Mouse (Mus musculus) CH12.LX (cell line): Measurements from ENCODE around the gene B4galt1.

Source experiments
- CTCF ChIP-seq, 2 experiments: IDR thresholded peaks in 1 of 2; conservative IDR thresholded peaks in 1 of 2; 2 replicates each; pipeline ENCODE4 v1.5.1; 2011 to 2012; ENCODE audit warnings: low read depth in 2 of 2, low read length in 2 of 2, improper control_type of control experiment in 1 of 2, inconsistent platforms in 1 of 2, mild to moderate bottlenecking in 1 of 2, moderate library complexity in 1 of 2
- NRF1 ChIP-seq: IDR thresholded peaks from 2 replicates; pipeline ENCODE4 v1.6.1; 2014; ENCODE audit warnings: low read depth, mild to moderate bottlenecking, inconsistent platforms, low read length, improper control_type of control experiment, moderate library complexity
- POLR2AphosphoS2 ChIP-seq: IDR thresholded peaks from 2 replicates; pipeline ENCODE4 v1.6.1; 2011; ENCODE audit warnings: low read depth, low read length, improper control_type of control experiment
- ZC3H11A ChIP-seq: IDR thresholded peaks from 2 replicates; pipeline ENCODE4 v1.6.1; 2012; ENCODE audit warnings: low read depth, mild to moderate bottlenecking, inconsistent platforms, low read length, improper control_type of control experiment

DNA sequence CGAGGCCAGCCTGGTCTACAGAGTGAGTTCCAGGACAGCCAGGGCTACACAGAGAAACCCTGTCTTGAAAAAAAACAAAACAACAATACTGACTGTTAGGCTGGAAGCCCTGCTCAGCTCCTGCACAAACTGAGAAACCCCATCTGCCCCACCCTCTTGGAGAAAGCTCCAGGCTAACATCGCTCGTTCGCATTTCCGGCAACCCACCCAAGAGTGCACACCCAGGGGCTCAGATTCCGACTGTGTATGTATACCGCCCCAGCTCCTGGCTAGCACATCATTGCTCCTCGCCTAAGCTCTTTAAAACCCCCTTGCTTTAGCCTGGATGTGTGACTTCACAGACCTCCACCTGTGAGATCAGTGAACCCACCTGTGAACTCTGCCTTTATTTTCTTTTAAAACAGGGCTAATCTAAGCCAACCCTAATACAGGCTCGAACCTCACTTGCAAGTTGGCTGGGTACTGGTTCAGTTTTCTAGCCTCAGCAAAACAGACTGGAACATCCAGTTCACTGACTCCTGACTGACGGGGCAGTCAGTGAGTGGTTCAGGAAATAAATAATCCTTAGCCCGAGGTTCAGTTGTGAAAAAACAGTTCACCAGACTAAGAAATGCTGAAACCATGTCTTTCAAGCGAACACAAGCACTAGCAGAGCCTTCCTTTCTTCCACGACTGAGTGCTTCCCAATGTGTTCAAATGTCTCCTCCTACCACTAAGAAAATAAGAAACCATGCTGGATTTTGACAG, 24.0 kb downstream of the B4galt1 start:
- TF ChIP-seq CTCF (conservative IDR thresholded peaks at IDR 0.05 in 1 of 2, IDR thresholded peaks at IDR 0.05 in 1 of 2; ENCODE audit: low read depth in 2 of 2, low read length in 2 of 2) (no peak), ZC3H11A (no peak), NRF1 (no peak), POLR2AphosphoS2 (no peak)
